Mouse (Mus musculus) liver, embryonic 14.5 days (tissue): ENCODE measurements around the gene Alg9.
A peak's percentile ranks its signal among the peaks of the same experiment; 100 is the strongest.

ENCODE experiments used
- CTCF ChIP-seq: IDR thresholded peaks from 2 replicates; pipeline ENCODE4 v1.5.1; 2016; ENCODE audit warnings: antibody characterized with exemption, low read depth, control low read depth
- EP300 ChIP-seq: IDR thresholded peaks from 2 replicates; pipeline ENCODE4 v1.6.1; 2016; ENCODE audit warnings: antibody characterized with exemption, low read depth

GRCm38 (mm10) chr9:50746214-50746677, 28.6 kb upstream of the Alg9 start, which contains the start of gene 2310030G06Rik:
- TF ChIP-seq CTCF (0 out of 2 replicates have a peak, but pooled peaks have one; percentile 17), EP300 (no peak)
